Mouse (Mus musculus) testis, adult 2 months (tissue): Measurements from ENCODE around the gene Pxdc1.

ENCODE experiments used
- CTCF ChIP-seq: fragments of 200-500 bp; IDR thresholded peaks from 2 replicates; pipeline ENCODE4 v1.5.1; 2012; ENCODE audit warnings: low read depth, mild to moderate bottlenecking, inconsistent platforms, low read length, moderate library complexity; ENCODE audit not compliant: control insufficient read depth, insufficient read depth, insufficient replicate concordance
- POLR2A ChIP-seq: fragments of 200-500 bp; IDR thresholded peaks from 2 replicates; pipeline ENCODE4 v1.6.1; 2012; ENCODE audit warnings: low read depth, mild to moderate bottlenecking, inconsistent platforms, low read length, moderate library complexity; ENCODE audit not compliant: control insufficient read depth

DNA sequence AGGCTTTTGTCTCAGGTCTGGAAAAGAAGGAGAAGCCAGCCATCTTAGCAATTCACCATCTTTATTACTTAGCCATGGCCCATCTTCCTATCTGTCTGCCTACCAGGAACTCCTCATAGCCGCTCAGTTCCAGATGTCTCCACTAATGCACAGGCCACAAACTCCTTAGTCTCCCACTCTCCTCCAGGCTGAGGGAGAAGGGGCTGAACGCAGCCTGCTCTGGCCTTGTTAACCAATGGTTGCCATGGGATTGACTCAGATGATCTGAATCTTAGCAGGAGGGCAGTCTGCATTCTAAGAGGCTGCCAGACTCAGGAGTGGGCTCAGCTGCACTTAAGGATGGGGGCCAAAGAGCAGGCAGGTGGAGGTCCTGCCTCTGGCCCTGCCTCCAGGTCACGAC lies 47.4 kb downstream of the Pxdc1 start:
- no peak for TF ChIP-seq POLR2A
- TF ChIP-seq CTCF = no peak
